Mouse (Mus musculus) testis, adult 2 months (tissue): Measurements from ENCODE around the gene Ppp1r15a.

ENCODE experiments used
- CTCF ChIP-seq: fragments of 200-500 bp; IDR thresholded peaks from 2 replicates; pipeline ENCODE4 v1.5.1; 2012; ENCODE audit warnings: low read depth, mild to moderate bottlenecking, inconsistent platforms, low read length, moderate library complexity; ENCODE audit not compliant: control insufficient read depth, insufficient read depth, insufficient replicate concordance
- POLR2A ChIP-seq: fragments of 200-500 bp; IDR thresholded peaks from 2 replicates; pipeline ENCODE4 v1.6.1; 2012; ENCODE audit warnings: low read depth, mild to moderate bottlenecking, inconsistent platforms, low read length, moderate library complexity; ENCODE audit not compliant: control insufficient read depth

DNA sequence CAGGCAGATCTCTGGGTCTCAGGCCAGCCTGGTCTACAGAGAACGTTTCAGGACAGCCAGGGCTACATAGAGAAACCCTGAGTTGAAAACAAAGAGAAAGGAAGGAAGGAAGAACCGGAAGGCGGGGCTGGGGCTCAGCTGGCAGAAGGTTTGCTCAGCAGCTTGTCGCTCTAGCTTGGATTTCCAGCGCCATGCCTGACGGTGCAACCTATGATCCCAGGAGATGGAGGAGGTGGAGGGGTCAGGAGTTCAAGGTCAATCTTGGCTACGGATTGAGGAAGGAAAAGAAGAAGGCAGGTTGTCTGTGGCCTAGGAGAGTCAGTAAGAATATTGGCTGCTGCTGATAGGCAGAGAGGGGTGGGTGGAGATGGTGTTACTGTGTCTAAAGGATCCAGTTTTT, 34.2 kb upstream of the Ppp1r15a start:
- TF ChIP-seq POLR2A (no peak), CTCF (no peak)
